Mouse (Mus musculus) induced T-regulatory cell, adult 2 months (primary cell): ENCODE measurements at regions not wholly inside any gene's neighbourhood (a gene's known extent, or its start where the extent isn't known, plus 50 kb on each side); places are given as distances from the start of the nearest gene placed in this dataset.

Source experiments
- DNase-seq: peaks from one replicate; pipeline ENCODE4 v3.0.0-alpha.2; 2012; ENCODE audit warnings: low read depth

DNA sequence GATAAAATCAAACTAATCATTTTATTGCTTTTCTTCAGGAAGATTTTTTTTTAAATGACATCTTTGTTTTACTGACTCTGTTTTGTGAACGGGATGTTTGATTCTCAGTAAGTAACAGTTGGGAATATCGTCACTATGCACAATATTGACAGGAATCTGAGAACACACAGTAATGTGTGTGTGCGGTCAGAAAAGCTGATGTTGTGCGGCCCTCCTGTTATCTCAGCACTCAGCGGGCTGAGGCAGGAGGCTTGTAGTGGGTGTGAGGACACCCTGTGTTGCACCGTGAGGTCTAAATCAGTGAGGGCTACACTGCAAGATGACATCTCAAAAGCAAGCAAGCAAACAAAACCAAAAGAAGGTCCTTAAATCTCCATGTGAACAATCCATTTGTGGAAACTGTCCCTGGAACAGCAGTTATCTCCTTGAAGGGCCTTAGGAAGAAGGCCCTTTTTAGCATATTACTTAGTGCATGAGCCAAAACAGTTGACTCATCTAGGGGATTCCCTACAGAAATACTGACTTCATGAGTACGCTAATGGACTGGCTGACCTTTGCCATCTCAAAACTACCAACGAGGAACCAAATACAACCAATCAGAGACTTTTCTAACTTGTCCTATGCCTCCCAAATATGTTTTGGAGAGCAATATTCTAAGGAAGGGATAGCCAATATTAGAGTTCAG lies 181.2 kb upstream of the Marcks start:
- peak; percentile 48 for DNase-seq

DNA sequence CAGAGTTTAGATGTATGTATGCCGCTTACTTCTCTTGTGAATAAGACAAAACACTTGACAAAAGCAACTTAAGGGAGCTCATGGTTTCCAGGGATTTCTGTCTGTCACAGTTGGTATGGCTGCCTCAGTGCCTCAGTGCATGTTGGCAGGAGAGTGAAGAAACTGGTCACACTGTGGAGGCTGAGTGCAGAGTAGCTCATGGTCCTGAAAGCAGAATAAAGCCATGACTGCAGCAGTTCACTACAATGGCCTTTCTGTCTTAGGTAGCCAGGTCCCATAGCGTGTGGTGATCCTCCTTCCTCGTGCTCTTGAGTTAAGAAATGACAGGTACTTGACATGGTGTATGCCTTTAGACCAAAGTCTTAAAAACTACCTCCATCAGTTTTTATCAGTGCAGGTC lies 178.0 kb upstream of the Marcks start:
- no peak for DNase-seq

DNA sequence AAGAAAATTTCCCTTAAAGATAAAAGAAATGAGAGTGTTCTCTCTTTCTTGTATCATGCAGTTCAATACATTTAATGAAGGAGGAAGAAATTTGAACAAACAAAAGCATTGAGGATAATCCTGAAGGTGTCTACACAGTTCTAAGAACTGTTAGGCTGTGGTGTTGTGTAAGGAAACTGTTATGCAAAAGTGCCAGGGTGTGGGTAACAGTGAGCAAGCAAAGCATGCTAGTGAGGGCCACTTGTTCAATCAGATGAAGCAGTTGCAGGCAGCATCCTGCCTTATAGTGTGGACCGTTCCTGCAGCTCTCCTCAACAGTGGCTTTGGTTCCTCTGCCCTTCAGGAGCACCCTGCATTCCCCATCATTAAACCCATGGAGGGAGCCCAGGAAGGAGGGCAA lies 177.1 kb upstream of the Marcks start:
- DNase-seq, result no peak

DNA sequence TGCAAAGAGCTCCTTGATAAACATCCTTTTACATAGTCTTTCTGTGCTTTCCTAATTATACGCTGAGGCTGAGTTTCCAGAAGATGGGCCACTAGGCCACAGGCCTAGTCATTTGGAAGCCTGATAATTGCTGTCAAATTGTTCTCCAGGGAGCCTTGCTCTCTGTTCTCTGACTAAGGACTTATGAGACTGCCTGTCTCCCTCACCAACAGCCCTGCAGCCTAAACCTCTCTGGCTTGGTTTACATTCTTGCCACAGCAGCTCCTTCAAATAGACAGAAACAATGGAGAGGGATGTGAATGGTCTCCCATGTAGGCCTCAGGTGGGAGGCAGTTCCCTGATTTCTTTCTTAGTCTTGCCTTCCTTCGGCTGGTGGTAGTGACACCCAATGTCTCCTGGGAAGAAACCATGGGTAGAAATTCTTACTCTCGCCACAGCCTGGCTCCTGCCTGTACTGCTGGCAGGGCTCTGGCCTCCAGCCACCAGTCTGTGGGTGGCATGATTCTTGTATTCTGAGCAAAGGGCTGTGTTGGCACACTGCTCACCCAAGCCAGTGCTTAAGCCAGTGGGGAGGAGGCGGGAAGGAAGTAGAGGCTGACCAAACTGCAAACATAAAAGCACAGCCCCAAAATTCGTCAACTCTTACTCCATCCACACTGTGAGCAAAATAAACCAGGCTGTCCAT lies 176.2 kb upstream of the Marcks start:
- no peak for DNase-seq

DNA sequence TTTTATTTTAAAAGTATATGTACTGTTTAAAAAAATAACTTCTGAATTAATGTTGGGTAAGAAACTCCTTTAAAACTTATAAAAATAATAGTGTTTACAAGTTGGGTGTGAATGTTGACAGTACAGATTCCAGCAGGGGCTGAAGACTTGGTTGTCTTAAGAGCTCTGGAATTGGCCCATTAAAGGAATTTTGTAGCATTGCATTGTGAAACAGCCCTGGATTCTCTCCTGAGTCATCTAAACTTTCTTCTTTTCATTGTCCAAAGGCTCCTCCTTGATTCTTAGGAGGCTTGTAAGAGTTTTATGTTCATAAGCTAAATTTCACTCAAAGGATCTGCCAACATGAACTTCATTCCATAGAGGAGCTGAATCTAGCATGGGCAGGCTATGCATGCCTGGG lies 174.7 kb upstream of the Marcks start:
- DNase-seq, result no peak

DNA sequence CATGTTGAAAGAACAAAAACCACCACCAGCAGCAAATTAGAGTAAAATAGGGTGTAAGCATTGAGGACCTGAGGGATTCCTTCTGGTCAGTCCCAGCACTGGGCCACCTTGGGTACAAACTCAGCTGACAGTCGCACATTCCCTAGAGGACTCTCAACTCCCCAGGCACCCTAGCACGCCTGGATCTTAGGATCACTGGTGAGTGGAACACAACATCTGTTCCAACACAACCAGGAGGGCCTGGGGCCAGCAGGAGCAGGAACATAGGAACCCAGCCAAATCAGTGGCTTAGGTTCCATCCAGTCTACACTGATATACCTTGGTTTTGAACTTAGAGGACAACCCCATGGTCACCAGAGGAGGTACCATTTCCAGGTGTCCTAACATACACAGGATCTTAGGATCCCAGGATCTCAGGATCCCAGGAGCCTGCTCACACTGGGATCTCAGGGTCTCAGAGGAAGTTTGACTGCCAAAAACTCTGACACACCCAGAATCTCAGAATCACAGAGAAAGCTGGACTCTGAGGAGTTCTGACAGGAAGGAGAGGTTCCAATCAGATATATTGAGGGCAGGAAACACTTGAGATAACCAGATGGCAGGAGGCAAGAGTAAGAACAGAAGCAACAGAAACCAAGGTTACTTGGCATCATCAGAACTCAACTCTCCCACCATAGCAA lies 171.7 kb upstream of the Marcks start:
- no peak for DNase-seq

DNA sequence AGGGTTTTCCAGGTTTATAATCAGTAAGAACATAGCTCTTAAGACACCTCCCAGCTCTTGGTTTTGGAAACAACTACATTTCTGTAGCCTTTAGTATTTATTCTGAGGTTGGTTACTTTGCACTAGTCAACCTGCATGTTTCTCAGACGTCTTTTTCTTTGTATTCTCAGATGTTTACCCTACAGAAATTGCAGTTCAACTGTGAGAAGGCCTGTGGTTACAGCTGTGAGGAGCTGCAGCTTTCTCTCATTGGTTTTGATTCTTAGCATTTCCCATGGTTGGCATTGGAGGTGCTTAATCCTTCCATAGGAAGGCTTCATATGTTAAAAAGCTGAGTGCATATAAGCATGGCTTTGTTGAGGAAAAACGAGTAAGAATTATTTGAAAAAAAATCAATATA lies 165.9 kb upstream of the Marcks start:
- DNase-seq, result no peak

DNA sequence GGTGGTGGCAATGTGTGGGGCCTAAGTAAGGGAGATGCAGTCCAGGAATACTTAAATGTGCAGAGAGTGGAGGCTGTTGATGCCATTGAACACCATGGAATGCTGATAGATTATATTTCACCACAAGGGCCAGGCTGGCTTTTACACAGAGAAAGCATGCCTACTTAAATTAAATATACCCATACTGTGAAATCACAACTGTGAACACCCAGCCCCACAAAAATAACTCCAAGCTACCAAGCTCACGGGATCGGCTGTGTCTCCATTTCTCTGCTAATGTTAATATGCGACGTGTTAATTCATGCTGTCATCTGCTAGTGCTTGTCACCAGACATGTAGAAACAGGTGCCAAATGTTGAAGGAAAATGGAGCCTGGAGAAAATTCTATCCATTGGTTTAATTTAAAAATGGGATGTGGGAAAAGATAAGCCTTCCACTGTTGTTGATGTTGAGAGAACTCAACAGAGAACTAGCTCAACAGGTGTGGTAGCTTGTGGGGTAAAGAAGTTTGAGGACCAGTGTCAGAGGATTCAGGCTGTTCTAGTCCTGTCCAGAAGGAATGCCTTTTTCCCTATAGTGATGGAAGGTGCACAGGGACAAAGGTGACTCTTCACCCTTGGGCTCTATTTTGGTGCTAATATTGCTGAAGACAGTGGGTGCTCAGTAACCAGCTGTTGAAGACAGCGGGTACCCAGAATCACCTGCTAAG lies 161.6 kb upstream of the Marcks start:
- DNase-seq, result no peak

DNA sequence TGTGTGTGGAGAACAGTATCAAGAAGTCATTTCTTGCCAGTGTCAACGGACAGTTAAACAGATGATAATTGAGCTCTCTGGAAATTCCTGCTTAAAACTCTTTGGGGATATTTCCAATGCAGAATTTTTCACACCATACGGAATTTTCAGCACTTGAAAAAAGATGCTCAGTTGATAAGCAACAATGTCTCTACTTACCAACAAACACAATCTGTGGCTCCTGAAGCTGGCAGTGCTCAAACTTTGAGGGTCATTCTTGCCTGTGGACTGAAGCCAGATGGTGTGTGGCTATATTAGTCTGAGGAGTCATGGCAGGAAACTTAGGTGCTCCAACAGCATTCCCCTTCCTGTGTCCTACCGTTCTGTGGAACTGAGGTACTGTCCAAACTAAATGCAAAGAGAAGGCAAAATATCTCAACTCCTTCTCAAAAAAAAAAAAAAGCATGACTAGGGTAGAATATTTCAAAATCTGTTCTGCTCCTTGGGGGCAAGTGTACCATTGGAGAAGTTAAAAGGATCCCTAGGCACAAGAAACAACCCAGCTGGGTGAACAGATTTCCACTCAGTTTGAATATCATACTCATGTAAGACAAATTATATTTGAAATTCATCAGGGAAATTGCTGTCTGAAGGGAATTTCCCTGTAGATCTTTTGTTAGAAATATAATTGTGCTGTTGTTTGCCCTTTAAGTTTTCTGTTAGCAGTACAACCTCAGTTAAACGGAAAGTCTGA lies 160.1 kb upstream of the Marcks start:
- DNase-seq, result no peak

DNA sequence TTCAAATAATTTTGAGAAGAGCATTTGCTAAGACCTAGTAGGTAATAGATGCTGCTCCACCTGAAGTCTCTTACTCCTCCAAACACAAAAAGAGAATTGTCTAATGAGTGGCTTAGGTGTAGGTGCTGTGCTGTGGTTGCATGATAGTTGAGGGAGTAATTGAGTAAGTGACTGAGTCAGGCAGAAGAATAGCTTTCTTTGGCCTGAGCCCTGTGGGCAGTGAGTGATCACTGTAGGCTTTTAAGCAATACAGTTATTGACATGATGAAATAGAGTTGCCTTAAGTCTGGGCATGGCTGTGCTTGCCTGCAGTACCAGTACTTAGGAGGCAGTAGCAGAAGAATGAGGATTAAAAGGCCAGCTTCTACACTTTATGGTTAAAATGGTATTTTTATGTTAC lies 155.5 kb upstream of the Marcks start:
- no peak for DNase-seq

DNA sequence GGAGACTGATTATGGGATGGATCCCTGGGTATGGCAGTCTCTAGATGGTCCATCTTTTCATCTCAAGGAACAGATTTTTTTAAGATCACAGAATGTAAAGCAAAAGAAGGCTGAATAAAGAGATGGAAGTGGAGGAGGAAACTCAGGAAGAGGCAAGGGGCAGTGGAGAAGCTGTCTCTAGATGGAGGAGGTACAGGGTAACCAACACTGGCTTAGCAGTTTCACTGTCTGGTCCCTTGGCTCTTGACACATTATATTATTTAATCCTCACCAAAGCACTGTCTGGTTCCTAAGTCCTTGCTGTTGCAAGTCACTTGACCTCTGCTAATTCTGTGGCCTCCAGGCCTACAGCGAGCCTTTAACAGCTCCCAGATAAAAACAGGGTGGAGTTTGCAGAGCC lies 154.6 kb upstream of the Marcks start:
- no peak for DNase-seq

DNA sequence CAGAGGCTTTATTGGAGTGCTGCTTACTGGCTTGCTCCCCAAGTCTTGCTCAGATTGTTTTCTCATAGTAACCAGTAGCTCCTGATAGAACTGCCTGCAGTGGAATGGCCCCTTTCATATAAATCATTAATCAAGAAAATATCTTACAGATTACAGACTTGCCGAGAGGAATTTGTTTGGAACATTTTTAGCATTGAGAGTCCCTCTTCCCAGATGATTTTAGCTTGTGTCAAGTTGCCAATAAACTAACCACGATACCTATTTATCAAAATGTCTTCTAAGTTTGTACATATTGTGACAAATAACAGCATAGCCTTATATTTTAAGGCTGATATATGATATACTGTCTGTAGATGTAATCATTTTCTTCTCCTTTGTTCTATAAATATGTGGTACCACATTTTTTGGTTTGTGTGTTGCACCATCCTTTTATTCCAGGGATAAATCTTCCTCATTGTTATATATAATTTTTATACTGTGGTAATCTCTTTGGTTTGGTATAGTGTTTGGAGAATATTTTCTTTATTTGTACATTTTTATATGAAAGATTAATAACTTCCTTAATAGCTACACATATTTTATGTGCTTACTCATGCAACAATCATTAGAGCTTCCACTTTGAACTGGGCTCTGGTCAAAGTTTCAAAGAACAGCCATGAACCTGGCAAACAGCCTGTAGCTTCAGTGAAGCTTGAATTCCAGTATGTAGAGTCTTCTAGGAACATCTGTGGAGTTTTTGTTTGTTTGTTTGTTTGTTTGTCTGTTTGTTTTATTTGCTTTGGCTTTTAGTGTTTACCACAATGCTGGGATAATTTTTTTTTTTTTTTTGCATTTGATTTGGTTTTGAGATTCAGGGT lies 153.1 kb upstream of the Marcks start:
- no peak for DNase-seq

DNA sequence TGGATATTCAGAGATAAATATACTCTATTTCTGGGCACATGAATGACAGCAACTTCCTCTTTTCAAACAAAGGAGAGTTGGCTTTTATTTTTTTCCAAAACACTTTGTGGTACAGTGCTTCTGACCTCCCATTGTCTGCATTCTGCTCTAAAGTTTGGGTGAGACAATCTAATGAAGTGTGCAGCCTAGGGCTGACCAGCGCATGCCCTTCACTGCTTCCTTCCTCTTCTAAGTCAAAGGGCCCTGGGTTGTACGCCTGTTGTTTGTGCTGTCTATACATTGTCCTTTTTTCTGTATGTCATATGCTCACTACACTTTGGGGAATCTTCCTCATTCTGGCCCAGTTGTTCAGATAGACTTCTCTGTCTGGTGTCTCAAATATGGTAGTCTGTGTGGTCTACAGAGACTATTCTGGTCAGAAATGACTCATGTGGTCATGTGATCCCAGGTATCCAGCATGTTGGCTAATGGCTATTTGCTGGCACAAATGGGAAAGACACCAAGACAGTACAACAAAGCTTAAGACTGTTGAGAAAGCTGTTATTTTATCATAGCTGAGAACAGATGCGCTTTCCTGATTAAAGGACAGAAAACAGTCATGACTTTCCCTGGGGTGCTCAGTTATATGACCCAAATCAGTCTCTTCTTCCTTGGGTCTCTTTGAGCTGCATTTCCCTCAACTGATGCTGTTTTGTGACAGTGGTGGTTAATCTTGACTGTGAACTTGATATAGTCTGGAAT lies 151.4 kb upstream of the Marcks start:
- DNase-seq, result no peak

DNA sequence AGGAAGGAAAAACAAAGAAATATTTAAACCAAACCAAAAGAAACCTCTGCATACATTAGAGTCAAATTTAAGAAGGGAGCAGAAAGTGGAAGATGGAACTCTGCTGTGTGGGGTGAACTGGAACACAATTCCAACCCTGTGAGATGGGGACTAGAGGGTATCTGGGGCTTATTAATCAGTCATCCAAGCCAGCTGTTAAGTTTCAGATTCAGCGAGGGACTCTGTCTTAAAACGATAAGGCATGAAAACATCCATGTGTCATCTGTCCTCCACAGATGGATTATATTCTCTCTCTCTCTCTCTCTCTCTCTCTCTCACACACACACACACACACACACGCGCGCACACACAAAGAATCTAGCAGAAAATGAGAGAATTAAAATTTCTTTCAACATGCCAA lies 147.6 kb upstream of the Marcks start:
- no peak for DNase-seq

DNA sequence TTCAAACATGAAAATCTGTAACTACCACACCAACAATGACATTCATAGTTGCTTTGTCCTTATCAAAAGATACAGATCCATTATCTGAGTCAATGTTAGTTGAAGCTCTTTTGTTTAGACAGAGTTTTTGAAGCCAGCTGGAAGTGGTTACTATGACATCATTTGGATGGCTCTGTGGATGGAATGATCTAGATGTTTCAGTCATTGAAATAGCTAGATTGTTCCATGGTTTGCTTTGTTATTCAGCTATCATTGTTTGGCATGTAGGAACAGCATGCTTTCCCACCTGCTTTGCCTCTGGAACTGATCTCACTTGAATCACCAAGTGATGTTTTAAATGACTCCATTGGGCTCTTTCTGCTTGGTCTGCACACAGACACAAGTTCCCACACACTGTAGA lies 144.2 kb upstream of the Marcks start:
- no peak for DNase-seq

DNA sequence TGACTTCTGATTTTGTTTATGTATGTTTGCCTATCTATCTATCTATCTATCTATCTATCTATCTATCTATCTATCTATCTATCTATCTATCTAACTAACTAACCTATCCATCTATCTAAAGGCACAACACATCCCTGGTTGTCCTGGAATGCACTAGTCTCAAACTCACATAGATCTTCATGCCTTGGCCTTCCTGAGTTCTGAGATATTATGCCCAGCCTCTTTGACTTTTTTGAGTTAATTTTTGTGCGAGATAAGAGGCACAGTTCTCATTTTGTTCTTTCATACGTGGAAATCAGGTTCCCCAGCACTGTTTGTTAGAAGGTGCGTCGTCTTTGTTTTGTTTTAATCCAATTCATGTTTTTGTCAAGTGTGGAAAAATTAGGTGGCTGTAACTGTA lies 142.1 kb upstream of the Marcks start:
- DNase-seq, result no peak

DNA sequence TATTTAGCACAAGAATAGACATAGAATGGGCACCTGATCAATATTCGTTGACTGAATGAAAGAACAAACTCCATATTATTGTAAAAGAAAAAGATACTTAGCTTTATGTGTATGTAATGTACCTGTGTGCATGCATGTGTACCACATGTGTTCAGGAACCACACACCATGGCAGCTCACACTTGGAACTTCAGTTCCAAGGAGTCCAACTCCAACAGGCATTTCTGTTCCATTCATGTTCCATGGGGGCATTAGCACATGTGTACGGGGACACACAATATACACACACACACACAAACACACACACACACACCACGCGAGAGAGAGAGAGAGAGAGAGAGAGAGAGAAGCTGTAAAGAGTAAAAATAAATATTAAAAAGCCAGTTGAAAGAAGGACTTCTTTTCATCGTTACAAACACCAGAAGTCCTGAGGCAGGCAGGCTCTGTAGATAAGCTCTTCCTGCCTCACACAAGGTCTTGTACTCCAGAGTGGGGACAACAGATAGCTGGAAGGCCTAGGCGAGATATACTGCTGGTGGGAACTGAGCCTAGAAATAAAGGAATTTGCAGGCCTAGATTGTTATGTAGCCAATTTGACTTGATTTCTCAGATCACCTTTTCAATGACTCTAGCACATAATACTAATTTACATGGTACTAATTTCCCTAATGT lies 141.6 kb upstream of the Marcks start:
- no peak for DNase-seq

DNA sequence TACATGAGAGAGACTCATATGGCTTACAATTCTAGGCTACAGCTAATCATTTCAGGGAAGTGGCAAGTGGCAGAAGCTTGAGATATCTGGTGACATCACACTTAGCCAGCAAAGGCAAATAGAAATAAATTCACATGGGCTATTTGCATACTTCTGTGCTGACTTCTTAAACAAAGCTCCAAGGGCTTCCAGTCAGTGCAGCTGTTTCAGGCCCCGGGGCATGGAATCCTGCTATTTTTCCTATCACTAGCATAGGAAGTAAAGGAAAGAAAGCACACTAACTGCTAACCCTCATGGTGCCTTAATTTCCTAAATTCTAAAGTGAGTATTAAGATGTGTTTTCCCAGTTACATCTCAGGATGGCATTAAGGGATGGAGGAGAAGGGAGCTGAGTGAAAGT lies 140.6 kb upstream of the Marcks start:
- no peak for DNase-seq

DNA sequence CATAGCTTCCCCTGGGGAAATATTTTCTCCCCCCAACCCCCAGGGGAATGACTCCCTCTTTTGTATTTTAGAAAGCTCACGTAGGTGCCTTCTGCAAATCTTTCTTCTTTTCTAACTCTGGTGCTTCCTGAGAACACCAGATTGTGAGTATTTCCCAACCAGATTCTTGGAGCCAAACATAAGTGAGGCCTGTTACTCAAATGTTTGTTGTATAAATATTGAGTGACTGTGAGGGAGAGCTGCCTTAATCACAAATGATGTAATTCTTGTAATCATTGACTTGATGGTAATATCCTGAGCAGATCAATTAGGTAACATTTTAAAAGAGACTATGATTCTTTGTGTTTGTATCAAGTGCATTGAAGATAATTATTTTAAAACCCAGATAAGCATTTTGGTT lies 137.1 kb upstream of the Marcks start:
- DNase-seq, result no peak

DNA sequence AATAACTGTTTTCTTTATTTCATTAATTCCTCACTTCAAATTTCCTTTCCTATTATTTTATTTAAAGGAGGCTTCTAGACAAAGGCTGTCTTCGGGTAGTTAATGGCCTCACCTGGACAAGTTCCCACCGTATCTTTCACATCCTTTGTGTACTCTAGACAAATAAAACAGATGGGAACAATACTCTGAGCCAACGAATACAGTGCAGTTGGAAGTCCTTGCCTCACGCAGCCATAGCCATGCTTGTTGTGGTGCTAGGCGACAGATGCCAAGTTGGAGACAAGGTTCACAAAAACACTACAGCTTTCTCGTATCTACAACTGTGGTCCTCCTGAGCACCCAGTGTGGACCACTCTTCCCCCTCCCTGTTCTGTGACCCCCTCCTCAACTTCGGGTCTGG lies 136.6 kb upstream of the Marcks start:
- DNase-seq, result no peak
